Mouse (Mus musculus) olfactory bulb, adult 2 months (tissue): Measurements from ENCODE around the gene Vps13a.

Experiments used
- CTCF ChIP-seq: fragments of 200-500 bp; IDR thresholded peaks from 2 replicates; pipeline ENCODE4 v1.5.1; 2012; ENCODE audit warnings: low read depth, mild to moderate bottlenecking, low read length, moderate library complexity; ENCODE audit not compliant: insufficient read depth
- POLR2A ChIP-seq: fragments of 200-500 bp; IDR thresholded peaks from 2 replicates; pipeline ENCODE4 v1.6.1; 2012; ENCODE audit warnings: mild to moderate bottlenecking, low read depth, low read length, moderate library complexity; ENCODE audit not compliant: insufficient read depth

- no peak for TF ChIP-seq CTCF
- no peak for TF ChIP-seq POLR2A
These were observed 200.2 kb downstream of the Vps13a start for GRCm38 (mm10) chr19:16580501-16580900.
